Mouse (Mus musculus) liver, embryonic 14.5 days (tissue): Measurements from ENCODE around the gene Ncan. TPM values are rescaled to one million over a fixed set of nuclear protein-coding genes. Genes with fewer than 3 reads are reported as not detected.

ENCODE experiments used
- ATAC-seq: fragments of 200-750 bp; cut with Nextera tagmentation; 2 replicates; pipeline ENCODE4 v1.8.0; 2017; ENCODE audit warnings: moderate number of reproducible peaks, mild to moderate bottlenecking, moderate library complexity; ENCODE audit not compliant: insufficient read depth
- DNase-seq, 3 experiments: peaks; one replicate each; pipeline ENCODE4 v3.0.0-alpha.2; 2012 to 2013; ENCODE audit warnings: low read depth in 3 of 3, low spot score in 3 of 3
- H3K27ac ChIP-seq: fragments of 300-500 bp; sonication (generic); 2 replicates; pipeline ENCODE4 v1.5.1; 2014; ENCODE audit warnings: moderate library complexity, mild to moderate bottlenecking, control low read depth, inconsistent platforms
- H3K27me3 ChIP-seq: fragments of 300-500 bp; sonication (generic); 2 replicates; pipeline ENCODE4 v1.6.1; 2014; ENCODE audit warnings: mild to moderate bottlenecking, low read length, moderate library complexity; ENCODE audit not compliant: control insufficient read depth, insufficient read depth
- H3K36me3 ChIP-seq: fragments of 300-500 bp; sonication (generic); replicated peaks from 2 replicates; pipeline ENCODE4 v1.6.1; 2014; ENCODE audit warnings: low read depth; ENCODE audit not compliant: control insufficient read depth, insufficient read depth
- H3K4me1 ChIP-seq, 2 experiments: fragments of 200-500 bp in 1 of 2; fragments of 300-500 bp in 1 of 2; sonication (generic) in 1 of 2; replicated peaks; 2 replicates each; pipeline ENCODE4 v1.6.1; 2012 to 2014; ENCODE audit warnings: antibody characterized with exemption in 1 of 2, inconsistent platforms in 1 of 2, low read length in 1 of 2; ENCODE audit not compliant: control insufficient read depth in 2 of 2, insufficient read depth in 2 of 2
- H3K4me2 ChIP-seq: fragments of 300-500 bp; sonication (generic); 2 replicates; pipeline ENCODE4 v1.6.1; 2014; ENCODE audit warnings: low read depth, mild to moderate bottlenecking, control low read depth, moderate library complexity
- H3K4me3 ChIP-seq, 2 experiments: fragments of 200-500 bp in 1 of 2; fragments of 300-500 bp in 1 of 2; sonication (generic) in 1 of 2; 2 replicates each; pipeline ENCODE4 v1.5.1; 2012 to 2014; ENCODE audit warnings: low read depth in 2 of 2, low read length in 2 of 2, mild to moderate bottlenecking in 2 of 2, control low read depth in 1 of 2, inconsistent platforms in 1 of 2, moderate library complexity in 1 of 2; ENCODE audit not compliant: insufficient read depth in 1 of 2
- H3K9ac ChIP-seq: fragments of 300-500 bp; sonication (generic); replicated peaks from 2 replicates; pipeline ENCODE4 v1.6.1; 2014; ENCODE audit warnings: mild to moderate bottlenecking, control low read depth, moderate library complexity
- H3K9me3 ChIP-seq: fragments of 300-500 bp; sonication (generic); 2 replicates; pipeline ENCODE4 v1.6.1; 2016; ENCODE audit warnings: low read length, mixed read lengths; ENCODE audit not compliant: control insufficient read depth
- CTCF ChIP-seq: IDR thresholded peaks from 2 replicates; pipeline ENCODE4 v1.5.1; 2016; ENCODE audit warnings: antibody characterized with exemption, low read depth, control low read depth
- EP300 ChIP-seq: IDR thresholded peaks from 2 replicates; pipeline ENCODE4 v1.6.1; 2016; ENCODE audit warnings: antibody characterized with exemption, low read depth
- WGBS: fragments of 180-500 bp; shearing (Covaris S2); extraction: QIAGEN DNeasy Blood & Tissue Kit; methylation state at CpG from one replicate; pipeline ENCODE4 v1.1.7; 2014; ENCODE audit not compliant: insufficient replicate concordance; 5-methylcytosine and 5-hydroxymethylcytosine counted together
- polyA plus RNA-seq, 2 experiments: library from polyadenylated mRNA; depleted of rRNA in 1 of 2; stranded (reverse) in 1 of 2; unstranded in 1 of 2; fragments of >200 nt; fragmentation: Nextera tagmentation in 1 of 2; extraction: Ambion mirVana in 1 of 2; gene quantifications; 2 replicates each; pipeline versions ENCODE4 v1.2.1 to v1.2.3; 2012 to 2014

The Ncan gene
- polyA plus RNA-seq, 2 experiments: 0.01 TPM; not detected in 1

GRCm38 (mm10) chr8:70110451-70110850 is 10.2 kb downstream of the Ncan start:
- 56% methylated on average over 2 of the region's 2 CpGs for WGBS
- Histone ChIP-seq H3K4me3 (no peak overlapping the region), H3K27ac (no peak overlapping the region), H3K4me1 (no peaks in the 10 kb centered on the region), H3K9me3 (no peaks in the 10 kb centered on the region), H3K27me3 (peaks cover 54% of the 10 kb centered on the region), H3K36me3 (no peaks in the 10 kb centered on the region), H3K9ac (no peak overlapping the region), H3K4me2 (no peak overlapping the region)
- DNase-seq: no peak
- ATAC-seq: no peak
- TF ChIP-seq CTCF (no peak), EP300 (no peak)

- H3K4me1 ChIP-seq: no peaks in the 10 kb centered on the region
- no peak overlapping the region for H3K4me3 ChIP-seq
- no peaks in the 10 kb centered on the region for H3K36me3 ChIP-seq
- no peak overlapping the region for H3K27ac ChIP-seq
- H3K9ac ChIP-seq: no peak overlapping the region
- H3K4me2 ChIP-seq: no peak overlapping the region
- no peaks in the 10 kb centered on the region for H3K9me3 ChIP-seq
- DNase-seq: no peak
- no peak for TF ChIP-seq CTCF
- TF ChIP-seq EP300: no peak
- WGBS: 62% methylated on average over 7 of the region's 7 CpGs
- ATAC-seq: no peak
- H3K27me3 ChIP-seq: no peaks in the 10 kb centered on the region; the same call in 1 of the 2 replicates
Measured at GRCm38 (mm10) chr8:70104922-70105321, 15.8 kb downstream of the Ncan start.

- no peak overlapping the region for H3K4me2 ChIP-seq
- no peaks in the 10 kb centered on the region for H3K36me3 ChIP-seq
- 13% methylated on average over 6 of the region's 6 CpGs for WGBS
- no peaks in the 10 kb centered on the region for H3K4me1 ChIP-seq
- H3K27me3 ChIP-seq: no peaks in the 10 kb centered on the region; the same call in 1 of the 2 replicates
- peak; percentile 87 for TF ChIP-seq CTCF
- TF ChIP-seq EP300: no peak
- DNase-seq (peak in 1 of 3 experiments; percentile 14), ATAC-seq (no peak)
- no peak overlapping the region for H3K27ac ChIP-seq
- no peaks in the 10 kb centered on the region for H3K9me3 ChIP-seq
- H3K9ac ChIP-seq: no peak overlapping the region
- H3K4me3 ChIP-seq: no peak overlapping the region
Measured at GRCm38 (mm10) chr8:70104506-70104905, 16.2 kb downstream of the Ncan start.

GRCm38 (mm10) chr8:70100241-70100640 is 20.4 kb downstream of the Ncan start:
- no peak for DNase-seq
- Histone ChIP-seq H3K9ac (no peak overlapping the region), H3K27me3 (no peaks in the 10 kb centered on the region), H3K36me3 (no peaks in the 10 kb centered on the region), H3K4me1 (no peaks in the 10 kb centered on the region), H3K9me3 (no peaks in the 10 kb centered on the region), H3K4me2 (no peak overlapping the region), H3K4me3 (no peak overlapping the region), H3K27ac (no peak overlapping the region)
- TF ChIP-seq CTCF (no peak), EP300 (no peak)
- ATAC-seq: no peak
- 62% methylated on average over 8 of the region's 8 CpGs for WGBS

- 58% methylated on average over 8 of the region's 8 CpGs for WGBS
- Histone ChIP-seq H3K9me3 (no peaks in the 10 kb centered on the region), H3K4me1 (no peaks in the 10 kb centered on the region), H3K9ac (no peak overlapping the region), H3K27ac (no peak overlapping the region), H3K36me3 (no peaks in the 10 kb centered on the region), H3K4me2 (no peak overlapping the region), H3K27me3 (no peaks in the 10 kb centered on the region), H3K4me3 (no peak overlapping the region)
- ATAC-seq: no peak
- no peak for DNase-seq
- TF ChIP-seq EP300 (no peak), CTCF (no peak)
Measured at GRCm38 (mm10) chr8:70099276-70099675, 21.4 kb downstream of the Ncan start.
